ENCODE assay signal across 16 mouse cellular contexts in genomic region chr5:47472027-47472825, GRCm38 (mm10).
A peak's percentile ranks its signal among the peaks of the same experiment; 100 is the strongest.
DNase-seq lines count a peak whose midpoint lies in the region; ATAC-seq and TF ChIP-seq lines count a peak whose summit lies in the region.
"Had no signal": no experiment of that assay in that cellular context is flagged by ENCODE, and none has a peak within 500 bp of the region (broad histone marks: within the 10 kb centered on the region; RNA-seq: fewer than 3 reads in every experiment).

No protein-coding gene starts in this region.

- 57% methylated on average over 7 of the region's 7 CpGs for WGBS in intestine, embryonic 16.5 days
- WGBS in intestine, postnatal 0 days = 64% methylated on average over 7 of the region's 7 CpGs
- WGBS in lung, adult 2 months = 26% methylated on average over 7 of the region's 7 CpGs

- H3ac ChIP-seq in myocyte (ENCODE audit: control insufficient read depth, insufficient read length) = no peak overlapping the region

- H3K4me3 ChIP-seq in intestine, embryonic 16.5 days (ENCODE audit: low read length) = no peak overlapping the region
- no peak overlapping the region for H3K4me3 ChIP-seq in intestine, postnatal 0 days (ENCODE audit: low read depth, low read length)
- no peak overlapping the region for H3K4me3 ChIP-seq in lung, adult 2 months (replicated peaks; ENCODE audit: extremely low read depth, low read depth, low read length)
- H3K4me3 ChIP-seq in myocyte = no peak overlapping the region
- H3K4me3 ChIP-seq: heart, adult 2 months; limb, embryonic 10.5 days had no signal

- no peak overlapping the region for H3K27ac ChIP-seq in intestine, embryonic 16.5 days (ENCODE audit: low read length)
- H3K27ac ChIP-seq in intestine, postnatal 0 days (ENCODE audit: low read depth, low read length) = no peak overlapping the region
- H3K27ac ChIP-seq: heart, adult 2 months; limb, embryonic 10.5 days; liver, embryonic 14.5 days had no signal

- no peaks in the 10 kb centered on the region for H3K27me3 ChIP-seq in intestine, embryonic 16.5 days (replicated peaks; ENCODE audit: control insufficient read depth, insufficient read depth, low read length)
- H3K27me3 ChIP-seq in intestine, postnatal 0 days (replicated peaks; ENCODE audit: control insufficient read depth, insufficient read depth, low read length) = no peaks in the 10 kb centered on the region
- H3K27me3 ChIP-seq in myocyte (ENCODE audit: control insufficient read depth, insufficient read depth, insufficient read length) = no peaks in the 10 kb centered on the region

- H3K36me3 ChIP-seq in intestine, embryonic 16.5 days (ENCODE audit: control insufficient read depth, insufficient read depth, low read length) = no peaks in the 10 kb centered on the region
- no peaks in the 10 kb centered on the region for H3K36me3 ChIP-seq in intestine, postnatal 0 days (ENCODE audit: control insufficient read depth, insufficient read depth)
- no peaks in the 10 kb centered on the region for H3K36me3 ChIP-seq in myocyte (ENCODE audit: control insufficient read depth, insufficient read depth)
- H3K36me3 ChIP-seq: limb, embryonic 10.5 days had no signal

- peak; percentile 39 for DNase-seq in adipocyte (ENCODE audit: low spot score)
- peak; percentile 3 for DNase-seq in lung, adult 2 months
- no peak for DNase-seq in gastrocnemius, adult 8-10 months (ENCODE audit: low spot score in 2 of 2)
- no peak for DNase-seq in cerebellum, postnatal 25 days
- DNase-seq in left cerebral cortex, adult 11 months (ENCODE audit: low spot score) = no peak
- DNase-seq: adrenal gland, adult 8-10 months; cerebellum, postnatal 10 days; heart, adult 2 months; kidney, postnatal 25 days; right cerebral cortex, postnatal 14 days; thymus, adult 18-20 months had no signal

- H3K79me2 ChIP-seq in myocyte (ENCODE audit: control insufficient read depth, insufficient read depth) = no peaks in the 10 kb centered on the region

- no peak overlapping the region for H3K9ac ChIP-seq in intestine, embryonic 16.5 days (ENCODE audit: low read depth, low read length)
- no peak overlapping the region for H3K9ac ChIP-seq in intestine, postnatal 0 days (ENCODE audit: low read depth, low read length)
- H3K9ac ChIP-seq: liver, embryonic 14.5 days had no signal

- TF ChIP-seq CTCF in intestine, postnatal 0 days (IDR thresholded peaks at IDR 0.05; ENCODE audit: low read depth) = no peak
- TF ChIP-seq CTCF in lung, adult 2 months (IDR thresholded peaks at IDR 0.05; ENCODE audit: insufficient read depth, low read length) = no peak

- 0 out of 2 replicates have a peak, but pooled peaks have one; percentile 40 for ATAC-seq in intestine, embryonic 16.5 days
- ATAC-seq in intestine, postnatal 0 days = no peak

- no peaks in the 10 kb centered on the region for H3K4me1 ChIP-seq in intestine, embryonic 16.5 days (ENCODE audit: control insufficient read depth, insufficient read depth, low read length)
- no peaks in the 10 kb centered on the region for H3K4me1 ChIP-seq in intestine, postnatal 0 days (replicated peaks; ENCODE audit: control insufficient read depth, insufficient read depth, low read length)
- peaks cover 4% of the 10 kb centered on the region; the same call in 1 of the 2 replicates for H3K4me1 ChIP-seq in lung, adult 2 months (ENCODE audit: control insufficient read depth, insufficient read depth, low read length)

- H3K4me2 ChIP-seq in intestine, embryonic 16.5 days (ENCODE audit: low read depth, low read length) = no peak overlapping the region
- no peak overlapping the region for H3K4me2 ChIP-seq in intestine, postnatal 0 days (replicated peaks; ENCODE audit: low read depth)
- H3K4me2 ChIP-seq in myocyte (ENCODE audit: low read depth) = peak overlapping the region; percentile 62

- H3K9me3 ChIP-seq in intestine, embryonic 16.5 days (ENCODE audit: control insufficient read depth, low read length) = no peaks in the 10 kb centered on the region
- H3K9me3 ChIP-seq in intestine, postnatal 0 days (ENCODE audit: control insufficient read depth) = 0 out of 2 replicates have a peak, but pooled peaks cover 3% of the 10 kb centered on the region
- H3K9me3 ChIP-seq: limb, embryonic 10.5 days had no signal

- TF ChIP-seq POLR2A in lung, adult 2 months (IDR thresholded peaks at IDR 0.05; ENCODE audit: borderline replicate concordance, extremely low read depth, low read depth, low read length) = no peak
- no peak for TF ChIP-seq POLR2A in myocyte (IDR thresholded peaks at IDR 0.05; ENCODE audit: insufficient read length, low read depth)

TF ChIP-seq in myocyte, 11 proteins besides CTCF, POLR2A, EP300 and RAD21:
- TF ChIP-seq MYOD1 (IDR thresholded peaks at IDR 0.05; ENCODE audit: control insufficient read depth in 1 of 3, insufficient read length in 2 of 3, low read depth in 2 of 3) (no peak), CEBPB (IDR thresholded peaks at IDR 0.05; ENCODE audit: insufficient read depth, poor library complexity, severe bottlenecking) (0 out of 2 replicates have a peak, but pooled peaks have one; percentile 1)

Comparison
In these comparisons a context has a peak if more than half of its experiments do, and no peak if none do; other contexts are left out.
1. DNase-seq: peak in adipocyte (single experiment) and lung, adult 2 months (single experiment); none in gastrocnemius, adult 8-10 months (0 of 2), cerebellum, postnatal 25 days (0 of 2) and left cerebral cortex, adult 11 months (single experiment).